Mouse (Mus musculus) ovary, adult 18-20 months (tissue): ENCODE data around the gene Cep68.

Source experiments
- DNase-seq: peaks from one replicate; pipeline ENCODE4 v3.0.0; 2022; ENCODE audit warnings: low spot score, mixed read lengths

The Cep68 gene

DNA sequence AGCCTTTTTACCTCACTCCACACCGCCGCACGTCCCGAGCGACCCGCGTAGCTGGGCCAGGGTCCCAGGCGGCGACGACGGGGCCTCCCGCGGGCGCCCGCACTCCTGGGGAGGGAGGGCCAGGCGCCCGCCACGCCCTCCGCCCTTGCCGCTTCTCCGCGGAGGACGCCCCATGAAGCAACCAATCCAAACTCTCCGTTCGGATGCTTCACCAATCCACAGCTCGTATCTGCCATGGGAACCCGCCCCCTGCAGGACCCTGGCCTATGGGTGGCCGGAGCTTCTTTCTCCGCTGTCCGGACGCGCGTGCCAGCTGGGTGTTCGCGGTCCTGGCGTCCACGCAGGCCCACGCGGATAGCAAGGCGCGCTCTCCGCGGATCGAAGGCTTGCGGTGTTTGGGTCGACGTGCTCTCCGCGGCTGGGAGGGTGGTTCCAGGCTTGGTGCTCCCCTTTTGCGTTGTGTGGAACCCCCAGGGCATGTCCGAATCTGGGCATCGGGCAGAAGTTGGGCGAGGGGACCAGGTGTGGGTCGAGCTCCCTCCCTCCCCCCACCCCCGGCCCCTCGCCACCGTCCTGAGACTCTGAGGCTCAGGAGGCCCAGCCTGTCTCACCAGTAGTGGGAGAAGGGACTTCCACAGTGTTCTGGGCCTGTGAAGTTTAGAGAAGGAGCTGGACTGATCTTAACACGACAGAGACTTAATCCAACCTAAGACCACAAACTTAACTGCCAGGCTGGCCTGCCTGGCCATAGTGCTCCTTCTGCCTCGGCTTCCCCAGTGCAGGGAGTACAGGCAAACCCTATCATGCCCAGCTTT is at the start of gene Cep68:
Gene Cep68, minus strand, starts transcription at position 134 of the 815 bp plus-strand sequence.
- DNase-seq, result peak; percentile 94

DNA sequence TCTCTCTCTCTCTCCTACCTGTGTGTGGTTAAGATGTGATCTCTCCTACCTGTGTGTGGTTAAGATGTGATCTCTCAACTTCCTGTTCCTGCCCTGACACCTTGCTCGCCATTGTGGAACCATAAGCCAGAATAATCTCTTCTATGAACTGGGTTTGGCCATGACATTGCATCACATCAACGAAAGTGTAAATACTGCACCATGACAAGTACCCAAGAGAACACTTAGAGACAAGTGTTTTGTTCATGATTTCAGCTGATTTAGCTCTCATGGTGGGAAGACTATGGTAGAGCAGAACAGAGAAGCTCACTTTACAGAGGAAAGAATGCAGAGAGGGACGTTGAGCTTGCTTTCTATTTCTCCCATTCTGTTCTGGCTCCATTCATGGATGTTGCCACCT is 35.2 kb upstream of the Cep68 start:
- DNase-seq, result no peak

DNA sequence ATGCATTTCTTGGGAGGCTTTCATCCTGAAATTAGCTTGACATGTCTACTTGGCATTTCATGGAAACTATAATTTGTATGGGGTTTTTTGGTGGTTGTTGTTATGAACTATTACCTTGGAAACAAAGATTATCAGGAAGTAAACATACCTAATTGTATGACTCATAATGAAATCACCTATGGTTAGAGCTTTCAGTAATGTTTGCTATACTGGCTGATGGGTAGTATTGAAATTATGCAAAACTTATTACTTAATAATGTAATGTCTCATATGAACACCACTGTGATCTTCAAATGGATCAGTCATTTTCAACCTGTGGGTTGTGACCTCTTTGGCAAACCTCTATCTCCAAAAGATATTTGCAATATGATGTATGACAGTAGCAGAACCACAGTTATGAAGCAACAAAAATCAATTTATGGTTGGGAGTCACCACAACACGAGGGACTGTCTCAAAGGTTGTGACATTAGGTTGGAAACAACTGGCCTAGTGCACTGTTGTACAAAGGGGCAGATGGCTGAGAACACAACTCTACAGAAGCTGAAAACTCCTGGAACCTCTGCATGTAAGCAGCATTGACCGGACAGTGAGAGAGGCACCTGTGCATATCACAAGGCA is 33.5 kb upstream of the Cep68 start:
- no peak for DNase-seq

DNA sequence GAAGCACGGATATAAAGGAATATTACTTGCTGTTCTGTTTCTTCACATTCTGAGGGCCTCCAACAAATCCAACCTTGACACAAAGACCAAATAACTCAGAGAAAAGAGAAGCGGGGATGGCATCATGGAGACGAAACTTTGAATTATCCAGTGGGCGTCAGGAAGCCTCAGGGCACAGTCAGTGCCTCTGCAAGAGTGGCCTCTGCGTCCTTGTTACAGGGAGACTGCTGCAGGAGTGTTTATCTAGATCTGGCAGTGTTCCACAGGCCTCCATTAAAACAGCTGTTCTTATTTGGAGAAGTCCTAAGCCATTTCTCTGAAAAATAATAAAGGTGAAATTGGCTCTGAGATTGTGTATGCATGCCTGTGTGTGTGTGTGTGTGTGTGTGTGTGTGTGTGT is 31.8 kb upstream of the Cep68 start:
- DNase-seq, result peak; percentile 16

DNA sequence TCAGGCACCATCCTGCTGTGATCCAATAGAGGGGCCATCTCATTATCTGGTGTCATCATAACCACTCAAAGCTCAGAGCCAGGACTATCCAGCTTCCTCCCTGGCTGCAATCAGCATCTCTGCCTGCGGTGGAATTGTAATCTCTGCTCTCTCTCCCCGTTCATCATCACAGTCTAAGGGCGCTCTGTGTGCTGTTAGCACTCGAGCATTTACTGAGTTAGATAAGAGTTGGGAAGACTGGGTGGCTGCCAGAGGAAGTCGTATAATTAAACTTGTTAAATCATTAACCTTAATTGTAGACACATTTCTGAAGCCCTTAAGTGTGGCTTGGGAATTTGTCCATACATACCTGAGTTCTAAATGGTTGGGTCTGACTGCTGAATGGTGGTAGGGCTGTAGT is 29.5 kb upstream of the Cep68 start:
- no peak for DNase-seq

DNA sequence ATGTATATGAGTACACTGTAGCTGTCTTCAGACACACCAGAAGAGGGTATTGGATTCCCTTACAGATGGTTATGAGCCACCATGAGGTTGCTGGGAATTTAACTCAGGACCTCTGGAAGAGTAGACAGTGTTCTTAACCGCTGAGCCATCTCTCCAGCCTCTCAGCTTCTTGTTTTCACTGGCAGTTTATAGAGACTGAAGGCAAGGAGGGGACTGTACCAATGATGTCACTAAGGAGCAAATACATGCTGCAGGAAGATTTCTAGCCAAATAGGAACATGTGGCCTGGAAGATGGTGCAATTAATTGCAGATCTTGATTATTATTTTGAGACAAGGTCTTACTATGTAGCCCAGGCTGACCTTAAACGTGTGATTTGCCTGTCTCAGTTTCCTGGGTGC is 27.9 kb upstream of the Cep68 start:
- DNase-seq, result no peak

DNA sequence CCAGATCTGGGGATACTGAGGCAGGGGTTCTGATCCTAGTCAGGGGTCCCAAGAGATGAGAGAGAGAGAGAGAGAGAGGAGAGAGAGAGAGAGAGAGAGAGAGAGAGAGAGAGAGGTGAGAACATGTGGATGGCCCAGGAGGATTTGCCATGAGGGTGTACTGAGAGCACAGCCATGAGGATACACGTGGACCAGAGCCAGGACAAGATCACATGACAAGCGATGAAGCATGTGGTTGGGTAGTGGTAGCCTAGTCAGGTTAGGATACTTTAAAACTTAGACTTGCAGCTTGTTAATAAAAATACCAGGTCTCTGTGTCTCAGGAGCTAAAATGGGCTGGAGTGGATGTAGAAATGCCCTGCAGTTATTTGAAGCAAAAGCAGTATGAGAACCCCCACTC is 26.7 kb upstream of the Cep68 start:
- no peak for DNase-seq

DNA sequence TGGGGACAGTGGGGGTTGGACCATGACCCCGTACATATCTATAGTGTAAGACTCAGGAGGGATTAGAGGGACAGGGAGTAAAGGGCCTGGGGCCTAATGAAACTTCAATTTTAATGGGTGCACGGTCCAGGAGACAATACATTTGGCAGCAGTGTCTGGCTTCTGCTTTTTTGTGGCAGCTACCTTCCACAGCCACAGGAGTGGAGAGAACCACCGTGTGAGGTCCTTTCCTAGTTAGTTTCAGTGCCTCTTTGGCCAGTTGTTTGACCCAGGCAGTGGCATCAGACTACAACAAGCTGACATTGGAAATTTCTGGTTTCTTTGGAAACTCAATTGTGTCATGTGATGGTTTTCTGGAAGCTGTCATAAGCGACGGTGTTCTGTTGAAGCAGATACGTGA is 20.7 kb upstream of the Cep68 start:
- DNase-seq, result no peak

DNA sequence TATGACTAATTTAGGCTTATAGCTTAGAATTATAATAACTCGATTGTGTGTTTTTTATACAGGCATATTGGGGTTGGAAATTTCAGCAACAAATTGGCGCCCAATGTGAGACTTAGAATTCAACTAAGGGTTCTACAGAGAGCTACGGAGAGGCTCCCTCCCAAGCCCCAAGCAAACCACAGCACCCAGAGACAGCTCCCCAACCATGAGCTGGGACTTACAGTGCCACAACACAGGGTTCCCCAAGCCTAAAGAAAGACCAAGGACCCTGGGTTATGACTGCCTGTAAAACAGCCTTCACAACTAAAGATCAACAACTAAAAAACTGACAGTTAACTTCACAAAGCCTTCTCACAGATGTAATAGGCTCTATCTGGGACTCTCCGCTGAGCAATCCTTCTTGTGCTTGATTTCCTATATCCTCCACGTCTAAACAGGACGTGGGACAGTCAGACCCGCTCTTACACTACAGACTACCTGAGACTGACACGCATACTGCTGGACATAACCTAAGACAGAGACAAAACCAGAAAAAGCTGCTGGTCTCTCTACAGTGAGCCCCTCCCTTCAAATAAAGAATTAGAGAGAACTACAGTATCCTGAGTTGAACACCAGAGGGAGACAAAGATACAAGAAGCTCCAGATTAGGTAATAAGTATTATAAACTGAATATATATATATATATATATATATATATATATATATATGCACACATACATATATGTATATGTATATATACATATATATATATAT is 13.6 kb upstream of the Cep68 start:
- DNase-seq, result no peak

DNA sequence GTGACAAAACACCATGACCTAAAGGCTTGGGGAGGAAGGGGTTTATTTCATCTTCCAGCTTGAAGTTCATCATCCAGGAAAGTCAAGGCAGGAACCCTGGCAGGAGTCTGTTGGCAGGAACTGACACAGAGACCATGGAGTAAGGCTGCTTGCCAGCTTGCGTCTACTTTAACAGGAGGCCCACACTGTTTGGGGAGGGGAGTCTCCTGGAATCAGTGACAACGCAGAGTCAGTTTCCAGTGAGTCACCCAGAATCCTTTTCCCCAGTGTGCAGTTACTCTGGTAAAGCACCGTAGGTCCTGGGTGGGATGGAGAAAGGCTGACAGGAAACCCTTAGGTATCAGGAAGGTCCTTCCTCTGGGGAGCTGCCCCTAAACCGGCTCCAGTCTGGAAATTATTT is 5.6 kb upstream of the Cep68 start:
- DNase-seq, result no peak

DNA sequence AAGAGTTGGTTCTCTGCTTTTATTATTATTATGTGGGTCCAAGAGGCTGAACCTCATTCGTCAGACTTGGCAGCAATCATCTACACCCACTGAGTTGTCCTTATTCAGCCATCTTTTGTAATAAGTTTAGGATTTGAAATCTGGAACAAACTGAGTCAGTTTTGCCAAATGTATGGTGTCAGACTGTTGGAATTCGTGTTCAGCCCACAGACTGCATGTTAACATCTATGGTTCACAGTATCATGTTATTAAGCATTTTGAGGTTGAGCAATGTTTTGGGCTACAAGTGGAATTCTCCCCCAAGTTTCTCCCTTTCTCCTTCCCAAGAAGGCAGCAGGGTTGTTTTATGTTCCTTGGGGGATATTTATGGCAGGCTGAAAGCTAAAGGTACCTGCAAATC is 3.9 kb upstream of the Cep68 start:
- no peak for DNase-seq

DNA sequence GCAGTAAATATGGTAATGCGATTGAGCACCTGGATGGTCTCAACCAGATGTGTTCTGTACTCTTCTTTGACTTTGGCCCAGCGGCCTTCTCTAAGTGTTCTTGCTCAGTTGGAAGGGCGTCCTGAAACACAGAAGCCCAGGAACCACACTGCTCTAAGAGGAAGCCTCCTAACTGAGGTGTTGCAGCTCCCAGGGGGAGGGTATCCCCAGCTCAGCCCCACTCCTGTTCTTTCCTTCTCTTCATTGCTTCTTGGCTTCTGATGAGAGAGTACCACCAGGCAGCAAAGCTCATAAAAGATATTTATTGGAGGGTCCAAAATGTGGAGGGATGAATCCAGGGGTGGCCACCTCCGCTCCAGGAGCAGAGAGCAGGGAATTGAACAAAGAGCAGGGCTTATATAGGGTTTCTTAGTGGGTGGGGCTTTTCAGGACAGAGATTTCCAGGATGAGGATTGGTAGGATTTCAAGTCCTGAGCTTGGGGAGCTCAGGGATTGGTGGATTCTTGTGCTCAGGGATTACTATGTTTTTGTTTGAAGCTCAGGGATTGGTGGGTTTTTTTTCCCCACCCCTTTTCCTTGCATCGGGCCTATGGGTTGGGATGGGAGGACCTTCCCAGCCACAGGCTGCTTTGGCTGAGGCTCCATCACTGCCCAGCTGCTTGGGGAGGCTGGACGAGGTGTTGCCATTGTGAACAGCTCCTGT is 1.4 kb upstream of the Cep68 start:
- no peak for DNase-seq

DNA sequence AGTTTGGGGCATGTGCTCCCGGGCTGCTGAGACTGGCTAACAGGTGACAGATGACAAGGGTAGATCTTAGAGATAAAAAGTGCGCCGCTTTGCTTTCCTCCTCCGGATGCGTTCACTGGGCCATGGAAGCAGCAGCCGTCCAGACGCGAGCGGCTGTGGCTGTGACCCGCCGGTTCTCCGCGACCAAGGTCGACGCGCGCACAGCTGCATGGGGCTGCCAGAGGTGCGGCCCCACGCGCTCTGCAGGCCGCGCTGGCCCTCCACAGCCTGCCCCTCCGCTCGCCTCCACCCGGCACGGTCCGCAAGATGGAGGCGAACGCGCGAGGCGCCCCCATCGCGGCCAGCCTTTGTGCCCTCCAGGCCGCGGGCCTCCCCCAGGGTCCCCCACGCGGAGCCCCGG is 389 bp downstream of the Cep68 start:
- DNase-seq, result peak; percentile 17

DNA sequence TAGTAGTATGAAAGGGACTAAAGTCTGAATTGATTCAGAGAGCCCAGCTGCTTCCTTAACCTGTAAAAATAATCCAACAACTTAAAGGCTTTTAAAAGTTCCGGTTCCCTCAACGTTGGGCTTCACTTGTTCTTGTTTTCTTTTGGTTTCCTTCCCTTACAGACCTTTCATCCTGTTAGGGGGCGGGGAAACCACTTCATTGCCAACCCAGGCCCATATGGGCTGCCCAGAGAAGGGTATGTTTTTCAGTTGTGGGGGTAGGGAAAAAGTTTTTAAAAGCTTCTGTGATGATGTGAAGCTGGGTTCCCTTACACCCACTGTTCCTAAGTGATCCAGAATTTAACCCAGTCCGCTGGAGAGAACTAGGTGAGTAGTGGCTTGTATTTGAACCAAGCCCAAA is 952 bp downstream of the Cep68 start:
- no peak for DNase-seq

DNA sequence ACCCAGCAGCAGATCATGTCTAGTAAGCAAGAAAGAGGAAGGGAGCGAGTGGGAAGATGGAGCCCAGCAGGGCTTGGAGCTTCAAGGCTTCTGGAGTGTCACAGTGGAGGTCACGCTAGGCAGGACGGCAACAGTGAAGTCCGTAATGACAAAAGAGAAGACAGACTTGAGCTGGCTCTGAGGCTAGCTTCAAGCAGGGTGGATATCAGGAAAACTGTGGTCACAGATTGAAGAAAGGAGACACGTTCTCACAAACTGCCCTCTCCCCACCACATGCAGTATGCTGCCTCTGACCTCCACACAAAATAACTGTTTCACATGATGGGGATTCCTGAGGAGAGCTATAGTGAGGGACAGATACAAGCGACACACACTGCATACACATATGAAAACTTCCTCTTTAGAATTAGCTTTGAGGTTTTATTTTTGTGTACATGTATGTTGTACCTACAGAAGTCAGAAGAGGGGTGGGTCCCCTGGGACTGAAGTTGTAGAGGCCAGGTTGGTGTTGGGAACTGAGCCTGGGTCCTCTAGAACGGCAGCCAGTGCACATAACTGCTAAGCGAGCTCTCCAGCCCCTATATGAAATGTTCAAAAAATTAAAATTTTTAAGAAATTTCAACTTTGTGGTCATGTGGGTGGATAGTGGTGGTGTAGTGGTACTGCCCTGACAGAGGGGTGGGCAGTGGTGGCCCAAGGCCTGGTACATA is 1.9 kb downstream of the Cep68 start:
- DNase-seq, result no peak

DNA sequence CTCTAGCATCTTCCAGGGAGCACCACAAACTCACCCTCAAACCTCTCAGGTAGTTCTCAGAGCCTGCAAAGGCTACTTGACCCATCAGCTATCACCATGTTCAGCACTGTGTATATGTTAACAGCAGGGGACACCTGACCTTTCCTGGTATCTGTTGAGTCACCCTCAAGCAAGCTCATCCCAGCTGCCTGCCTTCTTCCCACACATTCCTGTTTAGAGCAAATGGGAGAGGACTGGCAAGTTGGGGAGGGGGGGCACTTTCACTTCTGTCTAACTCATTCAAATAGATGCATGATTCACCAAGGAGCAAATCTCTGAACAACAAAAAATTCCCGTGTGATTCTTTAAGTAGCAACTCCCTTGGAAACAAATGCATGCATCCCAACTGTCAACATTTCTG is 2.6 kb downstream of the Cep68 start:
- DNase-seq, result no peak

DNA sequence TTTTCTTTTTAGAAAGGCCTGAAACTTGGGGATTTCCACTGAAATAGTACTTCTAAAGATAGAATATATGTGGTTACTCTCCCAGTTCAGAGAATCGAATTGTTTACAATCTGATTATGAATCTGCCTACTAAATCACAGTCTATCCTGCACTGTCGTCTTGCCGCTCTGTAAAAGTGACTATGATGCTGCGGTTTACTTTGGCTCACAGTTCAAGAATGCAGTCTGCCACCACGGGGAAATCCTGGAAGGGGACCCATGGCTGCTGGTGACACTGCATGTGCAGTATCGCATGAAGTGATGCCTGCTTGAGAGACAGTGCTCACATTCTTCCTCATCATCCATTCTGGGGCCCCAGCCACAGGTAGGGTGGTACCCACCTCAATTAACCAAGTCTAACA is 3.9 kb downstream of the Cep68 start:
- no peak for DNase-seq

DNA sequence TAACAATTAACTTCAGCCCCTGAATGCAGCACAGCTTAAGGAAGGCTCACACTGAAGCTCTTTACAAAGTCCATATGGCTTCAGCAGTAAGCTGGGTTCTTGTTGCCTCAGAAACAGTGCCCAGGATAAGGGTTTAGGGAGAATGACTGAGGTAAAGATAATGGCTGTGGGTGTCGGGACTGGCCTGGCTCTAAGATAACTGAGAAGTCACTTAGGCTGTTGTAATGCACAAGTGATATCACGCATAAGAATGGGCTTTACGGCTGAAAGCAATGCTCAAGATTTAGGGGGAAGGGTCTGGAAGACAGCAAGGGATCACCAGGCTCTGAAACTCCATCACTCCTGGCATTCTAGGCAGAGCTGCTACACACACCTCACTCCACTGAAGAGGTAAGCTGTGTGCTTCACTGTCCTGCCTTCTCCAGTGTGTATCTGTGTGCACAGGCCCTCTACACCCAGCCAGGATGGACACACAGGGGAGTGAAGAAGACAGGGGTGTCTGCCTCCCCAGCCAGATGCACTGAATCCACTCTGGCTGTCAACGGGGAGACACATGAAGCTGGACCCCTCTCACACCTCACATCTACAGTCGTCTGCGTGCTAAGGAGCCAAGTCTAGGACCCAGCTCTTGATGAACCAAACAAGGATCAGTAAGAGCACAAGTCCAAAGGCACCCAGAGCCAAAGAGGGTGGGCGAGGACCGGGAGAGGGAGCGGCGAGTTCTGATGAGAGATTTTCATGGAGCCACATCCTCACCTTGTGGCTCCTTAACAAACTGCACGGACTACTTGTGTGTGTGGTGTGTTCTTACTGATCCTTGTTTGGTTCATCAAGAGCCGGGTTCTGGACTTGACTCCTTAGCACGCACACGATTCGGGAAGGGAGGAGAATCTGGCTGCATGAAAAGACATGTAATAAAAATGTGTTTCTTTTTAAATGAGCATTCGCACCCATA is 4.6 kb downstream of the Cep68 start:
- no peak for DNase-seq

DNA sequence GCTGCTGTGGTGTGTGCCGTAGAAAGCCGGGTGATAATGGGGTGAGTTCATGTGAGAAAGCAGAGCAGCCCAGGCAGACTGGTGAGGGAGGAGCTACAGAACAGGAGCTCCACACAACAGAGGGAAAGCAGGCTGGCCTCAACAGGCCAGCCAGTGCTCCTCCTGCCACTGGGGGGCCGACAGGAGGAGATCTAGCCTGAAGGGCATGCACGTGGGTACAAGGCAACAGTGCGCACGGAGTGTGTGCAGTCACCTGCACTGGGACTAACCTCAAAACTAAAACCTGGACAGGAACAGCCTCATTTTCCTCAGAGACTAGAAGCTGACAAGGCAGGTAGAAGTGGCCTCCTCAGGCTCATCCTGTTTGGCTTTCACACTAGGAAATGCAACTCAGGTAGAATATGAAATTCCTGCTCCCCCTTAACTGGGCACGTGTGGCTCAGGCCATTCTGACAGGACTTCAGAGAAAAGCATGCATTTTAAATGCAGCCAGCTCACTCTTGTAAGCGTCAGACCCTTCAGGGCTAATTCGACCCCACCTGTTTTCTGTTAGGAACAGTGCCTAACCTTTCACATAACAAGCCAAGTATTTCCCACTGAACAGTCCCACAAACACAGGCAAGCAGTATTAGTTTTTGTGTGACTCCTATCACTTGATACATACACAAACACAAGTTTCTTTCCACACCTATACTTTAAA is 5.9 kb downstream of the Cep68 start:
- no peak for DNase-seq
